ENCODE assay signal across 8 mouse cellular contexts in the genomic region with DNA sequence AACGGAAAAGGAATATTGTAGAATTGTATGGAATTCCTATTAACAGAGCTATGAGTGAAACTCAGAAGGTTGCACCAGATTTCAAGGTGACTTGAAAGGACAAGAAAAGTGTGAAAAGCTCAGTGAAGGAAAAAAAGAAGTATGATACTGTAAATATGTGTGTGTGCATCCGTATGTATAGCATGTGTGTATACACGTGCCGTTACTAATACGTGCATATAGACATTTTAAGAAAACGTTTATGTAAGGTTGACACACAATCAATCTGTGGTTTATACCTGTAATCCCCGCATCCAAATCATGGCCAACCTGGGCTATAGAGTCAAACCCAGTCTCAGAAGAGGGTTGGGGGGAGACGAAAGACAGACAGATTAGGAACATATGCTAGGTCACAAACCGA. TPM values are rescaled to one million over a fixed set of nuclear protein-coding genes. Genes with fewer than 3 reads are reported as not detected.
DNase-seq lines count a peak whose midpoint lies in the region; ATAC-seq and TF ChIP-seq lines count a peak whose summit lies in the region.

No protein-coding gene starts in this region.

- peak overlapping the region; percentile 79 for H3K9ac ChIP-seq in lung, embryonic 14.5 days
- peak overlapping the region; percentile 93; the same call in 1 of the 2 replicates for H3K9ac ChIP-seq in limb, embryonic 11.5 days (ENCODE audit: low read length)
- peak overlapping the region; percentile 95 for H3K9ac ChIP-seq in neural tube, embryonic 15.5 days (replicated peaks)

- no peaks in the 10 kb centered on the region for H3K27me3 ChIP-seq in lung, embryonic 14.5 days (ENCODE audit: insufficient read depth, low read length)
- H3K27me3 ChIP-seq in limb, embryonic 11.5 days (ENCODE audit: control insufficient read depth, insufficient read depth, low read length): no peaks in the 10 kb centered on the region
- H3K27me3 ChIP-seq in neural tube, embryonic 15.5 days (replicated peaks): no peaks in the 10 kb centered on the region

- 22% methylated on average over 9 of the region's 9 CpGs for WGBS in lung, embryonic 14.5 days
- WGBS in limb, embryonic 11.5 days: 26% methylated on average over 9 of the region's 9 CpGs
- WGBS in neural tube, embryonic 15.5 days: 27% methylated on average over 9 of the region's 9 CpGs

- TF ChIP-seq CTCF in lung, embryonic 14.5 days (IDR thresholded peaks at IDR 0.05; ENCODE audit: low read depth): no peak
- no peak for TF ChIP-seq CTCF in embryonic fibroblast, embryonic 13.5 days (IDR thresholded peaks at IDR 0.05; ENCODE audit: borderline replicate concordance, insufficient read depth, low read length)

- H3K4me3 ChIP-seq in lung, embryonic 14.5 days (ENCODE audit: low read depth, low read length): peak overlapping the region; percentile 72
- peak overlapping the region; percentile 72 for H3K4me3 ChIP-seq in embryonic fibroblast, embryonic 13.5 days (ENCODE audit: insufficient read depth, low read length)
- peak overlapping the region; percentile 90 for H3K4me3 ChIP-seq in limb, embryonic 11.5 days (ENCODE audit: low read depth, low read length)
- H3K4me3 ChIP-seq in neural tube, embryonic 15.5 days (replicated peaks): peak overlapping the region; percentile 96

- peak overlapping the region; percentile 97 for H3K27ac ChIP-seq in lung, embryonic 14.5 days (ENCODE audit: low read depth)
- H3K27ac ChIP-seq in embryonic fibroblast, embryonic 13.5 days (ENCODE audit: insufficient read depth, low read length): peak overlapping the region; percentile 92
- no peak overlapping the region for H3K27ac ChIP-seq in limb, embryonic 11.5 days (replicated peaks; ENCODE audit: low read depth, low read length)
- peak overlapping the region; percentile 99 for H3K27ac ChIP-seq in neural tube, embryonic 15.5 days (replicated peaks)

- peaks cover 3% of the 10 kb centered on the region; the same call in 1 of the 2 replicates for H3K4me1 ChIP-seq in lung, embryonic 14.5 days (ENCODE audit: insufficient read depth)
- peaks cover 8% of the 10 kb centered on the region; the same call in 1 of the 2 replicates for H3K4me1 ChIP-seq in embryonic fibroblast, embryonic 13.5 days (ENCODE audit: control insufficient read depth, insufficient read depth, low read length)
- no peaks in the 10 kb centered on the region; the same call in 1 of the 2 replicates for H3K4me1 ChIP-seq in limb, embryonic 11.5 days (ENCODE audit: control insufficient read depth, insufficient read depth, low read length)
- H3K4me1 ChIP-seq in neural tube, embryonic 15.5 days: peaks cover 31% of the 10 kb centered on the region

- TF ChIP-seq POLR2A in embryonic fibroblast, embryonic 13.5 days (IDR thresholded peaks at IDR 0.05; ENCODE audit: low read depth, low read length): no peak

- no peak for DNase-seq in lung, embryonic 14.5 days
- no peak for DNase-seq in lung, adult 18-20 months
- no peak for DNase-seq in limb, embryonic 11.5 days (ENCODE audit: low spot score)
- no peak for DNase-seq in retina, postnatal 1 day
- DNase-seq in spleen, postnatal 36 days (ENCODE audit: low spot score in 2 of 2): no peak

- no peaks in the 10 kb centered on the region for H3K9me3 ChIP-seq in lung, embryonic 14.5 days (ENCODE audit: low read depth, low read length)
- H3K9me3 ChIP-seq in limb, embryonic 11.5 days (ENCODE audit: control insufficient read depth, low read length): no peaks in the 10 kb centered on the region
- H3K9me3 ChIP-seq in neural tube, embryonic 15.5 days (replicated peaks): no peaks in the 10 kb centered on the region

- ATAC-seq in lung, embryonic 14.5 days (ENCODE audit: insufficient read depth): peak; percentile 2; the same call in 1 of the 2 replicates
- 0 out of 2 replicates have a peak, but pooled peaks have one; percentile 7 for ATAC-seq in limb, embryonic 11.5 days (ENCODE audit: insufficient number of reproducible peaks, low FRiP score, low TSS enrichment, low read depth)
- ATAC-seq in neural tube, embryonic 15.5 days (ENCODE audit: low FRiP score): peak; percentile 51; the same call in 1 of the 2 replicates
- ATAC-seq in granulocyte monocyte progenitor cell, adult 5-6 weeks (replicated peaks; ENCODE audit: poor library complexity, severe bottlenecking): no peak

- H3K4me2 ChIP-seq in lung, embryonic 14.5 days: peak overlapping the region; percentile 89
- H3K4me2 ChIP-seq in limb, embryonic 11.5 days (ENCODE audit: low read depth, severe bottlenecking): peak overlapping the region; percentile 94
- H3K4me2 ChIP-seq in neural tube, embryonic 15.5 days: peak overlapping the region; percentile 80

- no peaks in the 10 kb centered on the region for H3K36me3 ChIP-seq in lung, embryonic 14.5 days (ENCODE audit: insufficient read depth)
- no peaks in the 10 kb centered on the region for H3K36me3 ChIP-seq in limb, embryonic 11.5 days (ENCODE audit: control insufficient read depth, insufficient read depth, low read length)
- no peaks in the 10 kb centered on the region for H3K36me3 ChIP-seq in neural tube, embryonic 15.5 days

RNA-seq across cellular contexts. Expression of gene Nudcd3, which starts 0.4 kb away (rescaled TPM):
- polyA plus RNA-seq in lung, embryonic 14.5 days (2014; fragmentation: Nextera tagmentation; extraction: Ambion mirVana): 37.0 and 38.6 TPM in 2 replicates
- polyA plus RNA-seq in embryonic fibroblast, embryonic 13.5 days (2011; ENCODE audit: insufficient read length, low read depth, missing spikeins): 37.9 and 40.5 TPM in 2 replicates
- 41.7 and 45.4 TPM in 2 replicates for polyA plus RNA-seq in limb, embryonic 11.5 days (2014; fragmentation: Nextera tagmentation; extraction: Ambion mirVana)
- polyA plus RNA-seq in neural tube, embryonic 15.5 days (2015; fragmentation: Nextera tagmentation; extraction: Ambion mirVana): 61.2 and 62.4 TPM in 2 replicates
- 27.0 and 29.7 TPM in 2 replicates for total RNA-seq in granulocyte monocyte progenitor cell, adult 5-6 weeks (2014; fragmentation: Nextera tagmentation)
- 27.0 and 35.4 TPM in 2 replicates for total RNA-seq in granulocyte monocyte progenitor cell, adult 5-6 weeks (2017)

RNA-seq across cellular contexts. Expression of gene A730071L15Rik, which starts 0.7 kb away (rescaled TPM):
- 0.63 and 0.73 TPM in 2 replicates for polyA plus RNA-seq in lung, embryonic 14.5 days (2014; fragmentation: Nextera tagmentation; extraction: Ambion mirVana)
- polyA plus RNA-seq in embryonic fibroblast, embryonic 13.5 days (2011; ENCODE audit: insufficient read length, low read depth, missing spikeins): 0.30 TPM in 1 of 2 replicates, not detected in the other
- polyA plus RNA-seq in limb, embryonic 11.5 days (2014; fragmentation: Nextera tagmentation; extraction: Ambion mirVana): 0.17 and 0.67 TPM in 2 replicates
- polyA plus RNA-seq in neural tube, embryonic 15.5 days (2015; fragmentation: Nextera tagmentation; extraction: Ambion mirVana): 0.37 and 0.57 TPM in 2 replicates
- total RNA-seq in granulocyte monocyte progenitor cell, adult 5-6 weeks (2014; fragmentation: Nextera tagmentation): not detected in 2 replicates
- 1.3 TPM in 1 of 2 replicates, not detected in the other for total RNA-seq in granulocyte monocyte progenitor cell, adult 5-6 weeks (2017)

RNA-seq across cellular contexts. Expression of gene Npc1l1, which starts 29.4 kb away (rescaled TPM):
- 0.04 TPM in 1 of 2 replicates, not detected in the other for polyA plus RNA-seq in lung, embryonic 14.5 days (2014; fragmentation: Nextera tagmentation; extraction: Ambion mirVana)
- not detected in 2 replicates for polyA plus RNA-seq in embryonic fibroblast, embryonic 13.5 days (2011; ENCODE audit: insufficient read length, low read depth, missing spikeins)
- 0.07 TPM in 1 of 2 replicates, not detected in the other for polyA plus RNA-seq in limb, embryonic 11.5 days (2014; fragmentation: Nextera tagmentation; extraction: Ambion mirVana)
- polyA plus RNA-seq in neural tube, embryonic 15.5 days (2015; fragmentation: Nextera tagmentation; extraction: Ambion mirVana): 0.09 and 0.11 TPM in 2 replicates
- not detected in 2 replicates for total RNA-seq in granulocyte monocyte progenitor cell, adult 5-6 weeks (2014; fragmentation: Nextera tagmentation)
- not detected in 2 replicates for total RNA-seq in granulocyte monocyte progenitor cell, adult 5-6 weeks (2017)
